Mouse (Mus musculus) E14TG2a.4 (cell line): ENCODE results near the gene Vmn1r34.
"Not testable (repeated sequence)": the region's sequence is repeated elsewhere in the genome, so short reads cannot be mapped to it uniquely, and the experiment has no call there.

Experiments
- CTCF ChIP-seq: conservative IDR thresholded peaks from 2 replicates; pipeline ENCODE4 v1.5.1; 2014; ENCODE audit warnings: low read length
- POU5F1 ChIP-seq: IDR thresholded peaks from 2 replicates; pipeline ENCODE4 v1.6.1; 2014; ENCODE audit warnings: low read length, borderline replicate concordance

DNA sequence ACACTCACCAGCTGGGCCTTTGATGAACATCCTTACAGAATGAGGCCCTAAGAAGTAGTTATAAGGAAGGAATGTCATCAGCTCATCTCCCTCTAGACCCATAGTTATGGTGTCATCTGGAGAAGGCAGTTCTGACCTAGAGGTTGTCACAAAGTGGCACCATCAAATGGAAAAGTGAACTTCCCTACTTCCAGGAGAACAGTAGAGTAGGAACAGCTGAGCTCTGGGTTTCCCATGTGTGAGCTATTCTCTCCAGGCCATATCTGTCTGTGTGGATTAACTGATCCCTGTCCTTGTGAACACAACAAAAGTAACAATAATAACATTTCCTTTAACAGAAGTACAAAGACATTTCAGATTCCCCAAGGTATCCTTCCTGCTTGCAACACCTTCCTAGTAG is 25.5 kb downstream of the Vmn1r34 start, which contains the start of gene Vmn1r33:
- TF ChIP-seq CTCF, POU5F1: not testable (repeated sequence)
